Mouse (Mus musculus): ENCODE data around the gene Erbin. TPM values are rescaled to one million over a fixed set of nuclear protein-coding genes. Genes with fewer than 3 reads are reported as not detected.

The Erbin gene
- polyA plus RNA-seq, 1 experiment from 2014 or later: 16.6 TPM

GRCm38 (mm10) chr13:103774119-103774757, 146.1 kb downstream of the Erbin start, which contains the start of gene Srek1:
Gene Srek1 (minus strand): TSS chr13:103774608.
- H3K27me3 ChIP-seq (ENCODE audit: low read depth, poor library complexity, severe bottlenecking): no peaks in the 10 kb centered on the region
- H3K36me3 ChIP-seq: peaks cover 18% of the 10 kb centered on the region
- peaks cover 27% of the 10 kb centered on the region for H3K4me1 ChIP-seq
- under 1% methylated on average over 81 of the region's 81 CpGs for WGBS
- peak; percentile 99 for DNase-seq (ENCODE audit: low spot score)
- peak within 1 kb of the TSS; percentile 75 for H3K4me3 ChIP-seq
- no peaks in the 10 kb centered on the region for H3K9me3 ChIP-seq (replicated peaks)
- peak within 1 kb of the TSS; percentile 99 for H3K27ac ChIP-seq

DNA sequence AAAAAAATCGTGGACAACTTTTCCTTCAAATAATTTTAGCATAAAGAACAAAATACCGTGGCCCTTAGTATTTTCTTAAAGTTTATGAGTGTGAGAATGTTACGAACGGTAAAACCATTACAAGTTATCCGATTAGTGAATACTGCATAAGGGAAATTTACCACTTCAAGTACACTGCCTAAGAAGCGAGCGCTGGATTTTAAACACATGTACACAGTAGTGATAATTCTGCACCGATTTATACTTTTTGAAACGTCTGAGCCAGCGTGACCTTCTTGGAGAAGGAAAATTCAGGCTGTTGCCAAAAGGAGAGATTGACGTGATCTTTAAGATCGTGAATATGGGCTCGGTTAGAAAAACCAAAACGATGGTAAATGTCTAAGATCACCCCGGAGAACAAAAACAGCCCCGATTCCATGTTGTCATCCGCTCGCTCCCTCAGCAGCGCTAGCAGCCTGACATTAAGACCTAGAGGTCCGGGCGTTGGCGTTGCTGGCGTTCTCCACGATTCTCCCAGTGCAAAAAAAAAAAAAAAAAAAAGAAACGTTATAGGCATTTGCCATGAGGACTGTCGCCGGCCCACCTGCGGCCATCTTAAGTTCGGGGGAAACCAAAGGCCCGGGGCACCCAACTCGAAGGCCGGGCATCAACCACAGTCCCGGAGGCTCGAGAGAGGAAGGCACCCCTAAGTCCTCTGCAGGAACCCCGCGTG, 146.8 kb downstream of the Erbin start:
- WGBS: 2% methylated on average over 36 of the region's 36 CpGs
- Histone ChIP-seq H3K4me3 (peak overlapping the region; percentile 75), H3K4me1 (peaks cover 27% of the 10 kb centered on the region), H3K27me3 (ENCODE audit: low read depth, poor library complexity, severe bottlenecking) (no peaks in the 10 kb centered on the region), H3K36me3 (peaks cover 25% of the 10 kb centered on the region), H3K9me3 (replicated peaks) (no peaks in the 10 kb centered on the region), H3K27ac (peak overlapping the region; percentile 99)
- DNase-seq (ENCODE audit: low spot score): no peak

DNA sequence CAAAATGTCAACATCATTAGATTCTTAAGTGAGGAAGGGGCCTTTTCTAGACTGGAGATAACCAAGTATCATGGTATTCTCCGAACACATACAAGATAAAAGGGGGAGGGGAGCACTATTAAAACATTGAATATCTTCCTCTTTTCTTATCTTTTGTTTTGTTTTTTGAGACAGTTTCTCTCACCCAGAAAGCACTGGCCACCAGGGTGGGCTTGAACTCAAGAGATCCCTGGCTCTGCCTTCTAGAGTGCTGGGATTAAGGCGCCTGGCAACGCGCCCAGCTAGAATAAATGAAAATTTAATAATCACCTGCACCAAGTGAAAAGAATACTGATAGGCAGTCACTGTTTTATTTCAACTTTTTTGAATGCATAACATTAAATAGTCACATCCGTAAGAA, 147.4 kb downstream of the Erbin start:
- H3K36me3 ChIP-seq: peaks cover 28% of the 10 kb centered on the region
- H3K4me1 ChIP-seq: peaks cover 27% of the 10 kb centered on the region
- peak overlapping the region; percentile 99 for H3K27ac ChIP-seq
- H3K4me3 ChIP-seq: peak overlapping the region; percentile 75
- H3K9me3 ChIP-seq (replicated peaks): no peaks in the 10 kb centered on the region
- H3K27me3 ChIP-seq (ENCODE audit: low read depth, poor library complexity, severe bottlenecking): no peaks in the 10 kb centered on the region
- WGBS: 67% methylated on average over 5 of the region's 5 CpGs
- DNase-seq (ENCODE audit: low spot score): no peak

- Histone ChIP-seq H3K27me3 (ENCODE audit: low read depth, poor library complexity, severe bottlenecking) (no peaks in the 10 kb centered on the region), H3K27ac (no peak overlapping the region), H3K36me3 (peaks cover 49% of the 10 kb centered on the region), H3K9me3 (replicated peaks) (no peaks in the 10 kb centered on the region), H3K4me1 (peaks cover 27% of the 10 kb centered on the region), H3K4me3 (no peak overlapping the region)
- DNase-seq (ENCODE audit: low spot score): no peak
Observed at GRCm38 (mm10) chr13:103770821-103771220, 149.5 kb downstream of the Erbin start.

Other genes starting within 250 kb of the Erbin start
- gene Srek1, start 145.9 kb downstream of the Erbin start, polyA plus RNA-seq (2016; fragmentation: Nextera tagmentation; extraction: Ambion mirVana): 84.4 and 91.3 TPM in 2 replicates
- gene Nln, start 189.1 kb upstream of the Erbin start, polyA plus RNA-seq (2016; fragmentation: Nextera tagmentation; extraction: Ambion mirVana): 20.2 and 20.4 TPM in 2 replicates
- 5.8 and 7.3 TPM in 2 replicates for gene Sgtb, start 189.2 kb upstream of the Erbin start, polyA plus RNA-seq (2016; fragmentation: Nextera tagmentation; extraction: Ambion mirVana)